Mouse (Mus musculus): ENCODE results near the gene Tnn. TPM values are rescaled to one million over a fixed set of nuclear protein-coding genes. Genes with fewer than 3 reads are reported as not detected.
A peak's percentile ranks its signal among the peaks of the same experiment; 100 is the strongest.

Tnn gene
- polyA plus RNA-seq, 1 experiment from 2014 or later = not detected

DNA sequence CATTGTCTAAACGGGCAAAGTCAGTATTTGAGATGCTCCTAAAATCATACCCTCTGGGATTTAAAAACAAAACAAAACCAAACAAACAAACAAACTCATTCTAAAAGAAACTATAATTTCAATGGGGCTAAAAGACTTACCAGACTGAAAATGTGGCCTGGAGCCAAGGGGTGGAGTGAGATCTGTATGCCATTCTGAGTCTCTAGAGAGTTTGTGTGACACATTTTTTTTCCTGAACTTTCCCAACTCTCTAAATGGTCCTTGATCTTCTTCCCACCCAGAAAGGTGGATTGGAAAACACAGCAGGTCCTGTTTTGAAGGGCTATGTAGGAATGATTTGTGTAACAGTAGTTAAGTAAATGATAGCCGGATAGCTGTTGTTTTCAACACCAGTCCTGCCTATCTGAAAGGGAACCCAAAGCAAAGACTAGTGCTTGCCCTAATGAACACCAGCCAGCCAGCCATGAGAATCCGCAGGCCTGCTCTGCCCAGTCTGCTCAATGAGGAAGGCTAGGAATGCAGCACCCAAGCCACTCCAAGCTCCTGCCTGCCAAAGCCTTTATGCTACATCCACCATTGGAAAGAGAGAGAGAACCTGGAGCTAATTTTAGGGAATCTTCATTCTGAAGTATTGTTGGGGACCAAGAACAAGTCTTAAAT is 108.2 kb downstream of the Tnn start:
- no peaks in the 10 kb centered on the region; the same call in 1 of the 2 replicates for H3K4me1 ChIP-seq (ENCODE audit: control insufficient read depth, insufficient read depth, low read length)
- H3K27ac ChIP-seq (replicated peaks; ENCODE audit: low read depth, low read length) = no peak overlapping the region
- 0 out of 2 replicates have a peak overlapping the region, but pooled peaks have one; percentile 55 for H3K4me2 ChIP-seq (ENCODE audit: low read depth, severe bottlenecking)
- no peak for ATAC-seq (ENCODE audit: insufficient number of reproducible peaks, low FRiP score, low TSS enrichment, low read depth)
- H3K9ac ChIP-seq (ENCODE audit: low read length) = no peak overlapping the region
- no peaks in the 10 kb centered on the region for H3K9me3 ChIP-seq (ENCODE audit: control insufficient read depth, low read length)
- H3K27me3 ChIP-seq (ENCODE audit: control insufficient read depth, insufficient read depth, low read length) = no peaks in the 10 kb centered on the region
- 63% methylated on average over 3 of the region's 3 CpGs for WGBS
- no peaks in the 10 kb centered on the region for H3K36me3 ChIP-seq (ENCODE audit: control insufficient read depth, insufficient read depth, low read length)
- H3K4me3 ChIP-seq (ENCODE audit: low read depth, low read length) = peak overlapping the region; percentile 33; the same call in 1 of the 2 replicates
- no peak for DNase-seq (ENCODE audit: low spot score)

DNA sequence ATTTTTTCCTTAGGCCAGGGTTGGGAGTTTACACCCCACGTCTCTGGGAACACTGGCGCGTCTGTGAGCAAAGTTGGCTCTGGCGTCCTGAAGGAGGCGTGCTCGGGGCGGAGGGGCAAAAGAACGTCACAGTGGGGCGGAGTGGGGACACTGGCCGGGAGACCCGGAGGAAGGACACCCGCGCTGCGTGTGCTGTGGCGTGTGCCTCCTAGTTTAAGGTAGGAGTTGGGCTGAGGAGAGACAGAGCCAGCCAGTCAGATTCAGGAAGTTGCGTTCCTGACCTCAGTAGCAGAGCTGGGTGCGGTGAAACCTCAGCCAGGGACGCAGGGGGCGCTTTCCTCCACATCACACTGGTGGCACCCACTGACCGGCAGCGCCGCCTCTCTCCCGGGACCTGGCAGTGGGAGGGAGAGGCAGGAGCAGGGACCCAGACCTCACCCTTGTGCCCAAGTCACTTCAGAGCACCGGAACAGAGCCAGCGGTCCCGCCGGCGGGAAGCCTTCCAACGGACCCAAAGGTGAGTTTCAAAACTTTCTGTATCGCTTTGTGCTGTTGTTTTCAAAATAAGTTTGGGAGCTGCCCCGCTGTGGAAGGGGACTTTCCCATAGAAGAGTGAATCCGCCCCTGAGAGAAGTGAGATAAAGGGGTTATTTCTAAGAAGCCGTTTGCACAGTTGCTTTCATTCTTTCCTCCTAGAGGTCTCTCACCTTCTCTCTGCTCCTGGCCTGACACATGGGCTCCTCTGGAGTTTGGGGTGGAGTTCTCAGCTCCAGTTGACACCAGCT is 109.0 kb downstream of the Tnn start, which contains the start of gene 4930523C07Rik:
TSS of gene 4930523C07Rik (plus strand) at position 146 of the 785 bp plus-strand sequence.
- no peak within 1 kb of the TSS for H3K27ac ChIP-seq (replicated peaks; ENCODE audit: low read depth, low read length)
- no peaks in the 10 kb centered on the region; the same call in 1 of the 2 replicates for H3K4me1 ChIP-seq (ENCODE audit: control insufficient read depth, insufficient read depth, low read length)
- ATAC-seq (ENCODE audit: insufficient number of reproducible peaks, low FRiP score, low TSS enrichment, low read depth) (peak; percentile 56; the same call in 1 of the 2 replicates), DNase-seq (ENCODE audit: low spot score) (peak; percentile 65)
- peak within 1 kb of the TSS; percentile 49 for H3K9ac ChIP-seq (ENCODE audit: low read length)
- WGBS = 2% methylated on average over 33 of the region's 33 CpGs
- H3K4me2 ChIP-seq (ENCODE audit: low read depth, severe bottlenecking) = peak within 1 kb of the TSS; percentile 55
- no peaks in the 10 kb centered on the region for H3K36me3 ChIP-seq (ENCODE audit: control insufficient read depth, insufficient read depth, low read length)
- peak within 1 kb of the TSS; percentile 33 for H3K4me3 ChIP-seq (ENCODE audit: low read depth, low read length)
- H3K9me3 ChIP-seq (ENCODE audit: control insufficient read depth, low read length) = no peaks in the 10 kb centered on the region
- no peaks in the 10 kb centered on the region for H3K27me3 ChIP-seq (ENCODE audit: control insufficient read depth, insufficient read depth, low read length)

- Histone ChIP-seq H3K9ac (ENCODE audit: low read length) (no peak overlapping the region), H3K27ac (replicated peaks; ENCODE audit: low read depth, low read length) (no peak overlapping the region), H3K9me3 (ENCODE audit: control insufficient read depth, low read length) (no peaks in the 10 kb centered on the region), H3K4me1 (ENCODE audit: control insufficient read depth, insufficient read depth, low read length) (no peaks in the 10 kb centered on the region; the same call in 1 of the 2 replicates), H3K36me3 (ENCODE audit: control insufficient read depth, insufficient read depth, low read length) (no peaks in the 10 kb centered on the region), H3K4me3 (ENCODE audit: low read depth, low read length) (no peak overlapping the region), H3K27me3 (ENCODE audit: control insufficient read depth, insufficient read depth, low read length) (no peaks in the 10 kb centered on the region), H3K4me2 (ENCODE audit: low read depth, severe bottlenecking) (peak overlapping the region; percentile 55; the same call in 1 of the 2 replicates)
- WGBS = 91% methylated on average over 13 of the region's 13 CpGs
- DNase-seq (ENCODE audit: low spot score) (no peak), ATAC-seq (ENCODE audit: insufficient number of reproducible peaks, low FRiP score, low TSS enrichment, low read depth) (no peak)
Measured at GRCm38 (mm10) chr1:160043271-160043975, 110.0 kb downstream of the Tnn start.

GRCm38 (mm10) chr1:160042351-160042750 is 111.0 kb downstream of the Tnn start:
- H3K4me2 ChIP-seq (ENCODE audit: low read depth, severe bottlenecking) = no peak overlapping the region
- H3K4me3 ChIP-seq (ENCODE audit: low read depth, low read length) = no peak overlapping the region
- H3K27me3 ChIP-seq (ENCODE audit: control insufficient read depth, insufficient read depth, low read length) = no peaks in the 10 kb centered on the region
- ATAC-seq (ENCODE audit: insufficient number of reproducible peaks, low FRiP score, low TSS enrichment, low read depth) (no peak), DNase-seq (ENCODE audit: low spot score) (no peak)
- WGBS = 80% methylated on average over 7 of the region's 7 CpGs
- no peak overlapping the region for H3K27ac ChIP-seq (replicated peaks; ENCODE audit: low read depth, low read length)
- no peaks in the 10 kb centered on the region for H3K36me3 ChIP-seq (ENCODE audit: control insufficient read depth, insufficient read depth, low read length)
- no peak overlapping the region for H3K9ac ChIP-seq (ENCODE audit: low read length)
- H3K9me3 ChIP-seq (ENCODE audit: control insufficient read depth, low read length) = no peaks in the 10 kb centered on the region
- no peaks in the 10 kb centered on the region; the same call in 1 of the 2 replicates for H3K4me1 ChIP-seq (ENCODE audit: control insufficient read depth, insufficient read depth, low read length)

DNA sequence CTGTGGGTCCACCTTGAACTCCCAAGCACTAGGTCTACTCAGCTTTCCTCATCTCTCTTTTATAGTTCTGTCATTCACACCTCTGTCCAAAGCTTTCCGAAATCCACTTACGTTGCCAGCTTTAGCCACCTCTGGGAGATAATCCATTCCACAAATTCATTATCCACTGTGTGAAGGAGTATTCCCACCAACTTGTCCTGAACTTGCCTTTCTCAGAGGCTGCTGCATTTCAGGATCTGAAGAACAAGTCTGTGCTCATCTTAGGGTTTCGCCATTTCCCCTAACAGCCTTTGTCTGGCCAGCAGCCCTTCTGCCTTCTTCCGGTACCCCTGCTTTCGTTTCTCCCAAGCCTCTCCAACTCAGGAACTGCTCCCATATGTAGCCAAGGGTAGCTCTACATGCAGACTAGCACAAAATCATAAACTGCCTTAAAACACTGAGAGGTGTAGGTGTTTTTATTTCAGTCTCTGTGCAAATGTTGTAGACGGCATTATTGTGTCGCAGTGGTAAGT is 112.1 kb downstream of the Tnn start:
- WGBS = 91% methylated on average over 7 of the region's 7 CpGs
- Histone ChIP-seq H3K27ac (replicated peaks; ENCODE audit: low read depth, low read length) (no peak overlapping the region), H3K4me1 (ENCODE audit: control insufficient read depth, insufficient read depth, low read length) (no peaks in the 10 kb centered on the region; the same call in 1 of the 2 replicates), H3K4me3 (ENCODE audit: low read depth, low read length) (no peak overlapping the region), H3K36me3 (ENCODE audit: control insufficient read depth, insufficient read depth, low read length) (no peaks in the 10 kb centered on the region), H3K27me3 (ENCODE audit: control insufficient read depth, insufficient read depth, low read length) (no peaks in the 10 kb centered on the region), H3K9ac (ENCODE audit: low read length) (no peak overlapping the region), H3K9me3 (ENCODE audit: control insufficient read depth, low read length) (no peaks in the 10 kb centered on the region), H3K4me2 (ENCODE audit: low read depth, severe bottlenecking) (no peak overlapping the region)
- DNase-seq (ENCODE audit: low spot score) (no peak), ATAC-seq (ENCODE audit: insufficient number of reproducible peaks, low FRiP score, low TSS enrichment, low read depth) (no peak)

- H3K4me2 ChIP-seq (ENCODE audit: low read depth, severe bottlenecking) = no peak overlapping the region
Measured at GRCm38 (mm10) chr1:160039951-160040645, 113.3 kb downstream of the Tnn start.

GRCm38 (mm10) chr1:160036996-160037521 is 116.3 kb downstream of the Tnn start:
- Histone ChIP-seq H3K27ac (replicated peaks; ENCODE audit: low read depth, low read length) (no peak overlapping the region), H3K36me3 (ENCODE audit: control insufficient read depth, insufficient read depth, low read length) (no peaks in the 10 kb centered on the region), H3K9ac (ENCODE audit: low read length) (no peak overlapping the region), H3K27me3 (ENCODE audit: control insufficient read depth, insufficient read depth, low read length) (no peaks in the 10 kb centered on the region), H3K4me2 (ENCODE audit: low read depth, severe bottlenecking) (no peak overlapping the region), H3K4me3 (ENCODE audit: low read depth, low read length) (no peak overlapping the region), H3K4me1 (ENCODE audit: control insufficient read depth, insufficient read depth, low read length) (no peaks in the 10 kb centered on the region), H3K9me3 (ENCODE audit: control insufficient read depth, low read length) (no peaks in the 10 kb centered on the region)
- ATAC-seq (ENCODE audit: insufficient number of reproducible peaks, low FRiP score, low TSS enrichment, low read depth) = no peak
- WGBS = 89% methylated on average over 5 of the region's 5 CpGs
- DNase-seq (ENCODE audit: low spot score) = no peak

More at GRCm38 (mm10) chr1:160039951-160040645, 113.3 kb downstream of the Tnn start:
- Histone ChIP-seq H3K27me3 (ENCODE audit: control insufficient read depth, insufficient read depth, low read length) (no peaks in the 10 kb centered on the region), H3K9me3 (ENCODE audit: control insufficient read depth, low read length) (no peaks in the 10 kb centered on the region), H3K4me1 (ENCODE audit: control insufficient read depth, insufficient read depth, low read length) (no peaks in the 10 kb centered on the region; the same call in 1 of the 2 replicates), H3K4me3 (ENCODE audit: low read depth, low read length) (no peak overlapping the region), H3K36me3 (ENCODE audit: control insufficient read depth, insufficient read depth, low read length) (no peaks in the 10 kb centered on the region), H3K27ac (replicated peaks; ENCODE audit: low read depth, low read length) (no peak overlapping the region), H3K9ac (ENCODE audit: low read length) (no peak overlapping the region)
- WGBS = 74% methylated on average over 7 of the region's 7 CpGs
- no peak for ATAC-seq (ENCODE audit: insufficient number of reproducible peaks, low FRiP score, low TSS enrichment, low read depth)
- no peak for DNase-seq (ENCODE audit: low spot score)
